Mouse (Mus musculus) T-helper 1 cell (primary cell): ENCODE measurements around the gene Rims1.

Experiments
- in situ Hi-C: fragments of 300-600 bp; cut with MboI, MseI; formaldehyde crosslinking; loops from one replicate; pipeline ENCODE4 v1.15.1; 2025; ENCODE audit warnings: high pct_unique_total_duplicates

Gene Rims1

DNA sequence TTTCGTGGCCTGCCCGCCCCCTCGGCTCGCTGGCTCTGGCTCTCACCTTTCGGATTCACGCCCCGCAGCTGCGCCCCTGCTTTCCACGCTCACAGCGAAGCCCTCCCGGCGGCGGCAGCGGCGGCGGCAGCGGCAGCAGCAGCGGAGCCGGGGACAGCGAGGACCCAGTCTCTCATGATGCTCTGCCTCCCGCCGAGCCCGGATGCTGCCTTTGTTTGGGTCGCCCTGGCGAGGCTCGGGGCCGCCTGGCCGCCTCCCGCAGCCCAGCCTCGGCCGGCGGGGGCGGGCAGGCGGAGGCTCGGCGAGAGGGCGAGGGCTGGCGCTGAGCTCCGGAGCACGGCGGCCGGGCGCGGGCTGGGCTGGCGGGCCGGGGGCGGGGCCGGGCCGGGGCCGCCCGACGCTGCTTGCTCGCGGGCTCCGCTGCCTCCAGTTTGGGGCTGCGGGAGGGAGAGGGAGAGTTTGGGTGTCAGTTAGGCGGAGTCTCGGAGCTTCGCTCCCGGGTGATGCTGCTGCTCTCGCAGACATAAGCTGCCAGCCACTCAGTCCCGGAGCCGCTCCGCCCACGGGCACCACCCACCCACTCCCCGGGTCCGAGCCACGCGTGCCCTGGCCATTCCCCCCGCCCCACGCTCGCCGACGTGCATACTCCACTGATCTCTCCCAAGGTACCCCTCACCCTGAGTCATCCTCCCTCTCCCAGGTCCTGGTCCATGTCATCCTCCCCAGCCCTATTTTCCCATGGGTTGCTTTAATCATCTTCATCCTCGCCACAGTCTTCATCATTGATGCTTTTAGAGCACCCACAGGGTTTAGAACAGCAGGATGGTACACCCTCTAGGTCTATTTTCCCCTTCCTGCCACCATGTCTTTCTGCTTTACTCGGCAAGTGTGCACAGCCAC is at the start of gene Rims1:
Gene Rims1 (minus strand): TSS at position 269 of the 900 bp plus-strand sequence.
- in situ Hi-C loops, result no loop called here

DNA sequence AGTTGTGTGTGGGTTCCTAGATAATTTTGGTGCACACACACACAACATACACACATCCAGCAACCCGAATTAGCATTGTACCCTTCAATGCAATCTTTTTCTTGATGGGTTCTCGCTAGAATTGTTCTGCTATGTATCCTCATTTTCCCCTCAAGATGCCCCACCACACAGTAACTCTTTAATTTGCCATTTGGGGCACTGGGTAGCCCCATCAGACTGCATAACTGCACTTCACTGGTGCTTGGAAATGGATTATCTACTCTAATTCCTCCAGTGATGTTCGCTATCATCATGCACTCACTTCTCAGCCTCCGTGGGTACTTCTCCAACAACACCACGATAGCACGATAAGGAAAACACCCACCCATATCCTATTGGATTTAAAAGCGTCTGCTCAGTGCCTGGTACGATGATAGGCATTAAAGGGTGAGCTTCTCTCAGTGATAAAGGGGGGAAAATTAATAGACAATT is 867 bp upstream of the Rims1 start:
- in situ Hi-C loops, result no loop called here

DNA sequence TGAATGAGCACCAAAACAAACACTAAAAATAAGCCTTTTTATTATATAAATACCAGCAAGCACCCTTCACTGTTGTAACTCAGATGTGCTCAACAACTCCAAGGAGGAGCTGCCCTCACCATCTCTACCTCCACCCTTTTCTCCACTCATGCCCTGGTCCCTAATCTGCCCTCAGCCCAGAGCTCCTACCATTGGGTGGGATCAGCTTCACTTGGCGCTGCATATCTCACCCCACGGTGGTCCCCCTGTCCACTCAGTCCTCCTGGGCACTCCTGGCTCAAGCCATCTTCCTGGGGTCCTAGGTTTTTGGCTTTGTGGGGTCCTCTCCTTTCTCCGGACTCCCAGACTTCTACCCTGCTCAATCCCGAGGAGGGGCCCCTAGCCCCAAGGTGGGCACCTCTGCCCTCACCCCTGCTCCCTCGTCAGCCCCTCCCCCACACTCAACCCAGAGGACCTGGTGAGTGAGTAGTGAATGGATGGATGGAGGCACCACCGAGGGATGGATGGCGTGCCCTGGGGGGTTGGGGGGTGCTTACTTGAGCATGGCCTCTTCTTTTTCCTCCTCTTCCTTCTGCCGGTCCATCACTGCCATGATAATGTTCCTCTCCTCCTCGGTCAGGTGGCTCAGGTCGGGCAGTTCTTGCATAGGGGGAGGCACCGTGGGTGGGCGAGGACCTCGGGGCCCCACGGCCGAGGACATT is 619 bp downstream of the Rims1 start:
- in situ Hi-C loops, result no loop called here

DNA sequence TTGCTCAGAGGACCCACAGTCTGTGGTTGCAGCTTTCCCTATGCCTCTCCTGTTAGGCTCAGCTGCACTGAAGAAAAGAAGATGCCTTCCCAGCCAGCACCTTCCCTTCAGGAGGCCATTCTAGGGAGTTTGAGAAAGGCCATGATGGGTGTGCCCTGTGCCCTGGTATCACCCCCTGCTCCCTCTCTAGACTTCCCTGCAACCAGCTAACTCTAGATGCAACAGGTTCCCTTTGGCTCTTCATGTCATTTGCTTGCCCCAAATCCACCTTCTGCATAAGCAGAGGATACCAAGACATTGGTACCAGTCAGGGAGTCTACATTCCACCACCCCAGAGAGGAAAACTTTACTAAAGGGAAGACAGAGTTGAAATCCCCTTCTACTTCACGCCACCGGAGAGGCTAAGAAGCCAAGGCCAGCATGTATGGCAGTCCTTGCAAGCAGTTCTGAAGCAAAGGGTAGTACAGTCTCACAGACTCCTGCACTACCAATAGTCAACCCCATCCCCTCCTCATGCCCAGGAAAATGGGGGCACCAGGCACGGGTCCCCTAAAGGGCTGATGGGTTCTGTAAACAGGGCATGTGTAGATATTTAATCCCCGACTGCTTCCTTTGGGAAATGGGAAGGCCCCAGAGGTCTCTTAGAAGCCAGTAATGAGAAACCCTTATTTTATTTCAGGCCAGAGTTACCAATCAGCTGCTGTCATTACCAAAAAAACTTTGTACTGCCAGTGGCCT is 1.5 kb downstream of the Rims1 start:
- in situ Hi-C loops, result no loop called here

DNA sequence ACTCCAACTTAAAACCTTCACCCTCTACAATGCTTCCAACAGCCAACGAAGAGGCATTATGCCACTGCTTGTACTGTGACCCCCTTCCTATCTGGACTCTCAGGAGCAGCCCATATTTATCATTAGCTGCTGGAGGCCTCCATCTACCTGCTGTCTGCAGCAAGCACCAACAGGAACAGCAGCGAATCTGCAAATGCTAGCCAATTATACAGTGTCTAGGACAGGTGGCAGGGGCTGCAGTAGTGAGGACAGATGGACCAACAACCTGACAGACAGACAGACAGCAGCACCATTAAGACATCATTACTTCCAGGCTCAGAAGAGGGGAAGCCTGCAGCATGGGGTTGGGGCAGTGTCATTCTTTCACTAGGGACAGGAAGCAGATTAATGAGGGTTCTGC is 2.3 kb downstream of the Rims1 start:
- in situ Hi-C loops, result no loop called here

DNA sequence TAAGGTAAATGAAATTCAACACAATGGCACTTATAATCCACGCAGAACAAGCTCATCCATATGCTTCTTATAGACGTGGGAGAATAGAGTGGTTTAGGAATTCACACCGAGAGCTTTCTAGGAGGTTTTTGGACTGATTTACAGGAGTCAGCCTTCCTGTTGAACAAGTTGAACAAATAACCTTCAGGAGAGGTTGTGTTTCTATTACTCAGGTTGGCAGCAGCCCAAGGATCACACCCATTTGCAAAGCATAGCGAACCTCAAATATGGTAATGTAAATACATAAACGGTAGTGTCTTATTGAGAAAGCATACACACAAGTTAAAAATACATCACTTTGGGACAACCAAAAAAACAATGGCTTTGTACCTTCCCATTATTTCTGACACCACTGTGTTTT is 5.5 kb downstream of the Rims1 start:
- in situ Hi-C loops, result no loop called here

DNA sequence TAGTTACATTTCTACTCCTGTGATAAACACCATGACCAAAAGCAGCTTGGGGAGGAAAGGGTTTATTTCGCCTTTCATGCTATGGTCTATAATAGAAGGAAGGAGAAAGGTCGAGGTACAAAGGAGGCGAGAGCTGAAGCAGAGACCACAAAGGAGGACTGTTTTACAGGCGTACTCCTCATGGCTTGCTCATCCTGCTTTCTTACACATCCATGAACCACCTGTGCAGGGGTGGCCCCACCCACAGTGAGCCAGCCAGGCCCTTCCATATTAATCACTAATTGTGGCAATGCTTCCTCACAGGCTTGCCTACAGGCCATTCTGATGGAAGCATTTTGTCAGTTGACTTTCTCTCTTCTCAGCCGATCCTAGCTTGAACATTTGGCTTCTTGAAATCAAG is 8.7 kb downstream of the Rims1 start:
- in situ Hi-C loops, result no loop called here

DNA sequence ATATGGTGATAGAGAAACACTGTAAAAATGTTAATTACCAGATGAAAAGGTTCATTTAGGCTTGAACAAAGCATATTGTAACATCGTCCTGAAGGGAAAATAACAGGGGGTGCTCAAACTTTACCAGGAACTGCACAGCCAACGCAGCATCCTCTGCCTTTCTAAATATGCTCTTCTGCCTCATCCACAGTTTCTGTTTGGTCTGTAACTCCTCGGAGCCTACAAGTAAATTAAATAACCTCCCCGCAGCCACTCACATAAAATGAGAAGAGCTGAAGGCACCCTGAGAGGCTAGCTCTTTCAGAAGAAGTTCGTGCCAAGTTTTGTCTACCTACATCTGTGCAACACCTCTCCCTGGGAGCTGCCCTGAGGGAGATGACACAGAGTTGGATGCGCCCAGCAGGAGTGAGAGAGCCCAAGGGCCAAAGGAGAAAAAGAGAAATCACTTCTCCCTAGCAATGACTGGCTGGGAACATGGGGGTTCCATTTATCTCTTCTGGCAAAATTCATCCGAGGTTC is 16.3 kb downstream of the Rims1 start:
- in situ Hi-C loops, result no loop called here

DNA sequence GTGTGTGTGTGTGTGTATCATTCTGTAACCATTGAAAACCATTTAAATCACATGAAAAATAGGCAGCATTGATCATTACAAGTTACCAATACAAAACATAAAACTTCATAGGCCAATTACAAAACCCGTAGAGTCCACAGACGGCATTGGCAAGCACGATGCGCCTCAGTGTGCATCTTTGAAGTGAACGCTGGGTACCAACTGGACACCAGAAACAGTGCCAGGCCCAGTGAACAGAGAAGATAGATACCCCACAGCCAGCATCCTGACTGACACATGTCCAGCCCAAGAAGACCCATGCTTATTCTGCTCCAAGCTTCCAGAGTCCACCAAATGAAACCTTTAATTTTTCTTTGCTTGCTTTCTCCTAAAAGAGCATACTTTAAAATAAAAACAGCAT is 18.2 kb downstream of the Rims1 start:
- in situ Hi-C loops, result no loop called here

DNA sequence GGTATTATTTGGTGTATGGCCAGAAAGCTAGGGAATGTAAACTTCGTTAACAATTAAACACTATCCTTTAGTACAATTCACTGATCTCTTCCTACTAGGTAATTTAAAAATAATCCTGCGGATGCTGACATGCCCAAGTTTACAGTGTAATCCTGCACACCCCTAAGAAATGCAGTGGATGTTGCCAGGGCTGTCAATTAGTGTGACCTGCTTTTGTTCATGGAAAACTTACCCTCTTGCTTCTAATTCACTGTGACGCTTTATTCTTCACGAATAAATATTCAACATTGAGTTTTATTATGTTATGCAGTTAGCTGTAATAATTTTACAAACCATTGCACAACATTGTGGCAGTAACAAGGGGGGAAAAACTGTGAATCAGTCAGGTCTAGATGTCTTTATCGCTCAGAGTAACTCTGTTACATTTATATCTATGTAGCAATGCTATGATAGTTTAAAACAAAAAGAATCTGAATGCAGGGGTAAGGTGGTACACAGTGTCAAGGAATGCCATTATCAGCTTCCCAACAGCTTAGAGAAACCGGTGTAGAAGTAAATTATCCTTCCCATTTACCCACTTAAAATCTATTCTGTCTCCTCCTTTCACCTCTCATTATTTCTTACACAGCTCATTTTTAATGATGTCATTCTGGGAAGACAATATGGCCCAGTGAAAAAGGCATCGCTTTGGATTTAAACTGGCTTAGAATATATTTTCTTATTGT is 35.1 kb downstream of the Rims1 start:
- in situ Hi-C loops, result no loop called here

DNA sequence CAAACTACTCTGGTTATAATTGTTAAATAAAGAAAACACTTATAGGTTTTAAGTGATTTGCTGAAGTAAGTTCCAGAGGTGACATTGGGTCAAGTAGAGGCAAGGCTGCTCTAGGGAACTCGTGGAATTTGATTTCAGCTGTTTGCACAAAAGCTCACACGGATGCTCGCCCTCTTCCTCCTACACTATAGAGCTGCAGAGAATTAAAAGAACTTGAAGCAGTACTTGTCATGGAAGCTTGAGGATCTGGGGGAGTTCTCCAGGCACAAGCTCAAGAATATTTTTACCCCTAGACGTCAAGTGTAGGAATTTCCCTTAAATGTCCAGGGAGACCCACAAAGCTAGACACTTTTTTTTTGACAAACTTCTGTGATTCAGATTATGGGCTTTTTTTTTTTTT is 42.4 kb downstream of the Rims1 start:
- in situ Hi-C loops, result no loop called here

DNA sequence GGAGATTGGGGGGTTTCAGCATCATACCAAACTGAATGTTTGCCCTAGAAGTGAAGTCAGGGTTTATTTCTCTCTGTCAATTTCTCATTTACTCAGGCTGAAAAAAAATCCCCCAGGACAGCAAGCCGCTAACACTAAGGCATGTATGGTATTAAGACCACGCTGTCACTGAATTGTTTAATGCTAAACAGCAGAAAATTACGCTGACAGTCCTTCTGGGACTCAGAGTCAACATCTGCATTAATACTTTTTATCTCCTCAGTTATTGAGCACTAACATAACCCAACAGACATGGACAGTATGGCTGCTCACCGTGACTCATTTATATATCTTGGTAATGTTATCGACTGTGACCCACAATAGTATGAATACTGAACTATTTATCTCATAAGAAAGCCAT is 43.0 kb downstream of the Rims1 start:
- in situ Hi-C loops, result no loop called here

DNA sequence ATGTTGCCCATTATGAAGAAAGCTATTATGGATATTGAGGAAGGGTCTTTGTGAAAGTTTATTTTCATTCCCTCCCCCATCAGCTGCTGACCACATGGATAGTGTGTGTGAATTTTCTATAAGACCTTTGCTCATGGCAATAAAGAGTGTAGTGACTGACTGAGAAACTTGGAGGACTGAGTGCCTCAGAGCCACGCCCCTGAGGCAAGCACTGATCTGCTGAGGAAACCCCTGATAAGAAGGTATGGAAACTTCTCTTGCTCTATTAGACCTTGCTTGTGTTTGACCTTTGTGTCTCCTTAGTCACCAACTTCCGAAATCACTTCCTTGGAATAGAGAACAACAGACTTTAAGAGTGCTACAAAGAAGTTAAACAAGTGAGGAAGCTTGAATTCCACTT is 55.3 kb downstream of the Rims1 start:
- in situ Hi-C loops, result no loop called here

DNA sequence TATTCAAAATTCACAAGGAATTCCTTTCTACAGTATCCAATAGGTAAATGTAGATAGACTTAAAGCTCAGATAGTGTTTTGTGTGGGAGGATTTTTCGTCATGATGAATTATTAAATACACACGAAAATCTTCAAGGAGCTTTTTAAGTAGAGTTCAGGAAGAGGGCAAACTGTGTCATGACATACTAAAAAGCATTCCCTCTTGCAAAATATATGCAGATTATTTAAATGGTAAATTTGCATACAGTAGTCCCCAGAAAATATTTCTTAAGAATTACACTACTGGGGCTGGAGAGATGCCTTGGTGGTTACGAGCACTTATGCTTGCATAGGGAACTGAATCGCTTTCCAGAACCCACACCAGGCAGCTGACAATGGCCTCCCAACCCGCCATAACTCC is 61.1 kb downstream of the Rims1 start:
- in situ Hi-C loops, result no loop called here

DNA sequence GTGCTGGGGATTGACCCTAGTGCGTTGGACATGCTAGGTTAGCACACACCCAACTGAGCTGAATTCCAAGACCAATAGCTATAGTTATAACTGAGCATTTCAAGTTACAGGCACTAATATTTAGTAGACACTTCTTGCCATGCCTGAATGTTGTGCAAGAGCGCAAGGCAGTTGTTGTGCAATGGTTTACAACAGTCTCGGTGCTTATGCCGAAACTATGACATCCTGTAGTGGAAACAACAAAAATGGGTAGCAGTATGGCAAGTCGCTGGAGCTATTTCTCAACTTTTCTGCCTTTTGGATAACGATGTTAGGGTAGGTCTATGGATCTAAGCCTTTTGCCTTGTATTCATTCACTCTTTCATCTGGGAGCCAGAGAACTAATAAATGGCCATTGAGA is 68.3 kb downstream of the Rims1 start:
- in situ Hi-C loops, result no loop called here

DNA sequence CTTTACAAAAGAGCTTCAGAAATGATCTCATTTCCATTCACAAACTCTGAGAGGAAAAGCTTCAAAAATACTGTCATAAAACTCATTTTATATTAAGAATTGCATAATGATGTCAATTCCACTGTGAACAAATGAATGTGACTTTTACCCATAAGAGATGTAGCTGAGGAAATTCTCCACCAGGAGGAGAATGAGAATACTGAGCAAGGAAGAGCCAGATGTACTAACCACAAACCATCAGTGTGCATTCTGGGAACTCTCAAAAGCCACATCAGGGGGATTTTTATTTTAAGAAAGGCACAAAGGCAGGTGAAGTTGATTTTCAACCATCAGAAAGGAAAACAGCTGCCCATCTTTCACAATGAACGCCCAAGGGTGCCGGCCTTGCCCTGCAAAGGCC is 71.4 kb downstream of the Rims1 start:
- in situ Hi-C loops, result no loop called here

DNA sequence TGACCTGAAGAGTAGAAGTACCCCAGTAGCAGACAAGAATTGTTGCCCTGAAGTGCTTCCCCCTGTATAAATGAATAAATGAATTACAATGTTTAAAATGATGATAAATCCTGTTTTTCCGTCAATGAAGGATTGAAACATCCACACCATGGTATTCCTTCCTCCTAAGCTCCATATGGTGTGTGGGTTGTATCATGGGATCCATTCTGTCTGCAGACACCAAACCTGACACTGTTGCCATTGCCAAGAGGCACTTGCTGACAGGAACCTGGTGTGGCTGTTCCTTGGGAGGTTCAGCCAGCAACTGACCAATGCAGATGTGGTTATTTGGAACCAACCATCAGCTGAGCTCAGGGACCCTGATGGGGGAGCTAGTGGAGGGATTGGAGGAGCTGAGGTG is 72.5 kb downstream of the Rims1 start:
- in situ Hi-C loops, result no loop called here

DNA sequence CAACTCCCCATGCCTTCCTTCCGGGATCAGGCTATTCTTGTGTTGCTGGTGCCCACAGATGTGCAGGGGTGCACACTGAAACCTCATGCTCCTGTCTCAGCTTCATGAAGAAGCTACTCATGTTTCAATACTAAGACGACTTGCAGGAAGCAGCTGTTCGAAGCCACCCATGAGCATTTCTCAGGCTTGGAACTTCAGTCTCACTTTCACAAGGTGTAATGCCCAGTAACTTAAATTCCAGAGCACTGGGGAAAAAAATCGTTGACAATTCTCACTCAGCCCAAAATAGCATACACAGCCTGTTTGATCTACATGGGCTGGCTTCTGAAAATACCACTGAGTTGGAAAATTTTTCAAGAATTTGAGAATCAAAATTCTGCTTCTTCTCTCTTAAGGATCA is 77.6 kb downstream of the Rims1 start:
- in situ Hi-C loops, result no loop called here

DNA sequence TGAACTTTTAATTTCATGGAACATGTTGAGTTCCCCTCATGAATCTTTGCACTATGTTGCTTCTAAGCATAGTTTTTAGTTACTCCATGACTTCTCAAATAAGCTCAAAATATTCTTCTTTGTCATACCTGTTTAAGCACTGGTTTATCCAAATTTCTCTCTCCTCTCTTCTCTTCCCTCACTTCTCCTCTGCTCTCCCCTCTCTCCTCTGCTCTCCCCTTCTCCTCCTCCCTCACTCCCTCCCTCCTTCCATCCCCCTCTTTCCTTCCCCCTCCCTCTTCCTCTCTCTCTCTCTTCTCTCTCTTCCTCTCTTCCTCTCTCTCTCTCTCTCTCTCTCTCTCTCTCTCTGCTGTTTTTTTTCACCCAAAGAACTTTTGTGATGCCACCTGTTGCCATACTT is 84.1 kb downstream of the Rims1 start:
- in situ Hi-C loops, result no loop called here

DNA sequence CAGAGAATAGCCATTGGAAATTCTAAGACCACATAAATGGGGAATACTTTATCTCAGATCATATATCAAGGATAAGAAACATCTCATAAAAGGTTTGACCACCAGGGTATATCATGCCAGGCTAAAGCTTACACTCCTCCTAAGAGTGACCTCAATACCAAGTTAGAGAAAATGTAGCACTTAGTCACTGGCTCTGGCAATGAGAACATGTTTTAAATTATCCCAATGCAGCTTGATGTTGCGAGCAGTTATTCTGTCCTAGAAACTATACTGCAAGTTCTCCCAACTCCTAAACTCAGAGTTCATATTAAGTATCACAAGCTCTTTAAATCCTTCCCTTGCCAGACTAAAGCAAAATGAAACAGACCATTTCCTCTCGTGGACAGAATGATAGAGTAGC is 85.1 kb downstream of the Rims1 start:
- in situ Hi-C loops, result no loop called here

DNA sequence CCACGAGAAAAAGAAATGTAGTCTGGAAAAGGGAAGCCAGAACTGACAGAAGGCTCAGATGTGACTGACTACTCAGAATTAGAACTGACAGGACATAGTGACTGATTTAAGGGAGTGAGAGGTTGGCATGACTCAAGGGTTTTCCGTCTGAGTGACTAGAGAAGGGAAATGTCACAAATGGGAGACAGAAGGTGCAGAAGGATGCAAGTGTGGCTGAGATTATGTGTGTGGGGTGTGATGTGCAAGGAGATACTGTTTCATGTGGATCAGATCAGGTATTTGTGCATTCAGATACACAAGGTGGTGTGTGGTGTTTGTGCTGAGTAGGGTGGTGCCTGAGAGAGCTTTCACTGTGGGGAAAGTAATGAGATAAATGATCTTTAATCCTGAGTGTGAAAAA is 96.3 kb downstream of the Rims1 start:
- in situ Hi-C loops, result no loop called here

DNA sequence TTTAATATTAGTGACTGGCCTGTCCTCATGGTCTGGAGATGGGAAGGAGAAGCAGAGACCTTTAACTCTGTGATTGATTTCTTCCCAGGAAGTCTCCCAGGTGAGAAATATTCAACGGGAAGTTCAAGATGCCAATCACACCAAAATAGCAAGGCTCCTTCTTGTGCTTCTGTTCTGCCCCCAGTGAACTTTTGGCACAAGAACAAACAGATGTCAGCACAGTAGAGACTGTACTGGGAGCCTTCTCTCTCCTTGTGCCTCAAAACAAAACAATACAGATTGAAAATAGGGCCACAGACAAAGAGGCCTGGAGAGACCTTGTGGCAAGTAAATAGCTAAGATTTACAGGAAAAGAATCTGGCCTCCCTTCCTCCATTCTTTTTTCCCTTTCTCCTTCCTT is 110.7 kb downstream of the Rims1 start:
- in situ Hi-C loops, result no loop called here
